Mouse (Mus musculus): ENCODE data around the gene Ppp5c.

GRCm38 (mm10) chr7:16980348-16980747 lies 47.4 kb downstream of the Ppp5c start:
- TF ChIP-seq CTCF (IDR thresholded peaks at IDR 0.05; ENCODE audit: low read depth, low read length) (no peak), POLR2A (IDR thresholded peaks at IDR 0.05; ENCODE audit: extremely low read depth, insufficient read depth, low read length) (no peak)

All from liver, adult 2 months (tissue).